Mouse (Mus musculus): Measurements from ENCODE around the gene Cd248.
A peak's percentile ranks its signal among the peaks of the same experiment; 100 is the strongest.

The Cd248 gene

DNA sequence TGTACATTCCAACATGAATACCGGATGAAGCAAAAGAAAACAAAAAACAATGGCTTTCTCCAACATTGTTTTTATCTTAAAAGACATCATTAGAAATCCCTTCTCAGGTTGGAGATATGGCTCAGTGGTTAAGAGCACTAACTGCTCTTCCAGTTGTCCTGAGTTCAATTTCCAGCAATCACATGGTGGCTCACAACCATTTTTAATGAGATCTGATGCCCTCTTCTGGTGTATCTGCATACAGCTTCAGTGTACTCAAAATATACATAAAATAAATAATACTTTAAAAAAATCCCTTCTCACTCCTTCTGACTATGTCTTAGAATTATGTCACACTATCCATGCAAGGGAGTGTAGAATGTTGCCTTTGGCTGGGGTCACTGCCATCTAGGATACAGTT, 11.4 kb downstream of the Cd248 start:
- no peak for DNase-seq

DNA sequence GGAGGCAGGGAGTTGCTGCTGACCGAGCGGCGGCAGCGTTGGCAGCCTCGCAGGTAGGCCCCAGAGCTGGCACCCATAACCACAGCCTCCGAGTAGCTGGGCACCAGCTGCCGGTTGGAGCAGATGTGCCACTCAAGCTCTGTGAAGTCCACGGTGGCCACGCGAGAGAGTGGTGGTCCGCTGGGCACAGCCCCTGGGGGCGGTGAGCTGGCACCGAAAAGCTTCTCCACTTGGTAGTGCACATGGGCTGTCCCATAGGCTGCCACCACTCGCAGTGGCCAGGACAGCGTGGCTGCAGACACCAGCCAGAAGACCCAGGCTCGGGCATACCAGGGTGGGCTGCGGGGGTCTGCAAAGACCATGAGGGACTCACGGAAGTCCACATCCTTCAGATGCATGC, 14.1 kb downstream of the Cd248 start:
- DNase-seq: peak; percentile 62

DNA sequence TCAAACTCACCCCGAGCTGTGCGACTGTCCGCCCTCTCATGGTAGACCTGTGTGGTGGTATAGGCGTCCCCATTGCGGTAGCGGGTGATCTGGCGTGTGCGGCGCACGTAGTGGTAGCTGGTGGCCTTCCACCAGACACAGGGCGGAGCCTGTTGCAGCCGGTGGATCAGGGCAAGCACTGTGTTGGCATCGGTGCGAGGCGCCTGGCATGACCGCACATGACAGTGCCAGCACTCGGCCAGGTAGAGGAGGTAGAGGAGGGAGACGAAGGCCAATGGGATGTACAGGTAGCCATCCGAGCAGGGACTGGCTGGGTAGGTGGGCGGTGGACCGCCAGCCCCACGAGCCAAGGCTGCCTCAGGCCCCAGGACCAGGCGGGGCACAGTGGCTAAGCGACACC, 14.7 kb downstream of the Cd248 start:
- DNase-seq: peak; percentile 72

DNA sequence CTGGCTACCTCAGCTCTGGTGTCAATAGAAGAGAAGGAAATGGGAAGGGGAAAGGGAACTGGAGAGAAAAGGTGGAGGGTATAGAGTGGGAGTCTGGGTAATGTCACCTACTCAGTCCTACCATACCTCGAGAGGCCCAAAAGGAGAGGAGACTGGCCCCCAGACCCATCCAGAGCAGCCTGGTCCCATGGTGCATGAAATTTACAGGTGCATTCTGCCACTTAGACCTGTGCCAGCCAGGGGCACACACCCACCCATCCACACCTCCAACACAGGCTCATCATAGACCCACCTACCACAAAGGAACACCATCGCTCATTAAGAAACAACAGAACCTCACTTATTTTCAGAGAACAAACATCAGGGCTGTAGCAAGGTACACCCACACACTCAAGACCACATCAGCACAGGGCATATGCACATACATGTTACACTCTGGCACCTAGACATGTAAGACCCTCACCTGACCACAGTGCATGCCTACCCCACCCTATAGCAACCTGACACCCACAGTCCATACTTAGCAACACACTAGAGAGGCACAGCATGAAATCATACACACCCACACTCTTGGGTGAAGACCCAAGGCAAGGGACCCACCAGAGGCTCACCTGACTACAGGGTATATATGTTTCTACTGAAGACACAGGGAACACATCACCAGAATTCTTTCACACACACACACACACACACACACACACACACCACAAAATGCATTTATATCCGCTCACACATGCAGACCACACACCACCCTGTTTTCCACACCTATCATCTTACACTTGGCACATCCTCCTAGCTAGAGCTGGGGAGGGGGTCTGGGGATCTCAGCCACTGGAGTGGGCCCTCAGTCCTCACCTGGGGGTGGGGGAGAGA, 16.3 kb downstream of the Cd248 start:
- DNase-seq: peak; percentile 57

DNA sequence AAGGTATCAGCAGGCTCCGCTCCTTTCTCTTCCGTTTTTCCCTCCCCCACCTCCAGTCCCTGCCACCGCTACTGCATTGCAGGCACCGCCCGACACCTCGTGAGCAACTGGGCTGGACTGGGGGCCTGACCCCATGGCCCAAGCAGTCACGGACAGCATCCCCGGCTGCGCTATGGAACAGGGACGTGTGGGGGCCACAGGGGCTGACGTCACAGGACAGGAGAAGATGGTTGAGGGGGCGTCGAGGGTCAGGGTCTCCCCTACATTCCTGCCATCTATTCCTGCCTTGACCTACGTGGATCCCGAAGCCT, 16.9 kb downstream of the Cd248 start:
- no peak for DNase-seq

DNA sequence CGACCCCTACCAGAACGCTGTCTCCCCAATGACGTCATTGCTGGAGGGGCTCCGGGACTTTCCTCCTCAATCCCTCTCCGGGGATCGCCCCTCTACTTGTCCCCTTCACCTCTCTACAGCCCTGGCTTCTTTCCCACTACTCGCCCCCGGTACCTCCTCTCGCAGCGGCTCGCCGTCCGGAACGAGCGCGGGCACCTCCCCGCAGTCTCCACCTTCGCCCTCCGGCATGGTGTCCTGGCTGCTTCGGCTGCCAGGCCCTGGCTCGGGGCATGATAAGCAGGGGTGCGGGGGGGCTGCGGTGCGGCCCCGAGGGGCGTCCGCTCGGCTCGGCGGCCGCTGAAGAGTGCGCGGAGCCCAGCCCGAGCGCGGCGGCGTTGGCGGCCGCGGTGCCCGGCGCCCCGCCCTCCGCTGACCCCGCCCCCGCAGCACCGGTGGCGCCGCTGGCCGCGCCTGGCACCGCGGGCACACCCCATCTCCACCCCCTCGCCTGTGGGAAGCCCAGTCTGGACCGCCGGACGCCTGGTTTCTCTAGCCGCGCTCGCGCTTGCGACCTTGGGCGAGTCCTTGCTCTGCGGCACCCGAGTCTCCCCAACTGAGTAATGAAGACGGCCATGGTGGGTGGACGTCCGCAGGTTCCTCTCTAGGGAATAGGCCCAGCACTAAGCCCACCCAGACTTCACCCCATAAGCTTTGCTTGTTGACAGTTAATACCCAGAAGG, 17.4 kb downstream of the Cd248 start, which contains the start of gene Tmem151a:
TSS of gene Tmem151a (minus strand) at position 387 of the 719 bp plus-strand sequence.
- peak; percentile 84 for DNase-seq

DNA sequence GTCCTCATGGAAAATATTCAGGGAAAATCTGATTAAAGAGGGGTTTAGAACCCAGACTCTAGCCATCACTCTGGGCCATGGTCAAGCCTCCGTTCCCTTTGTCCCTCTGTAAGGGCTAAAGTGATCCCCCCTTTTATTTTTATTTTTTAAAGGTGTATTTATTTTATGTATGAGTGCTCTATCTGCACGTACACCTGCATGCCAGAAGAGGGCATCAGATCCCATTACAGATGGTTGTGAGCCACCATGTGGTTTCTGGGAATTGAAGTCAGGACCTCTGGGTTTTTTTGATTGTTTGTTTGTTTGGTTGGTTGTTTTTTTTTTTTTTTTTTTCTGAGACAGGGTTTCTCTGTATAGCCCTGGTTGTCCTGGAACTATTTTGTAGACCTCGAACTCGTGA, 18.7 kb downstream of the Cd248 start:
- peak; percentile 29 for DNase-seq

DNA sequence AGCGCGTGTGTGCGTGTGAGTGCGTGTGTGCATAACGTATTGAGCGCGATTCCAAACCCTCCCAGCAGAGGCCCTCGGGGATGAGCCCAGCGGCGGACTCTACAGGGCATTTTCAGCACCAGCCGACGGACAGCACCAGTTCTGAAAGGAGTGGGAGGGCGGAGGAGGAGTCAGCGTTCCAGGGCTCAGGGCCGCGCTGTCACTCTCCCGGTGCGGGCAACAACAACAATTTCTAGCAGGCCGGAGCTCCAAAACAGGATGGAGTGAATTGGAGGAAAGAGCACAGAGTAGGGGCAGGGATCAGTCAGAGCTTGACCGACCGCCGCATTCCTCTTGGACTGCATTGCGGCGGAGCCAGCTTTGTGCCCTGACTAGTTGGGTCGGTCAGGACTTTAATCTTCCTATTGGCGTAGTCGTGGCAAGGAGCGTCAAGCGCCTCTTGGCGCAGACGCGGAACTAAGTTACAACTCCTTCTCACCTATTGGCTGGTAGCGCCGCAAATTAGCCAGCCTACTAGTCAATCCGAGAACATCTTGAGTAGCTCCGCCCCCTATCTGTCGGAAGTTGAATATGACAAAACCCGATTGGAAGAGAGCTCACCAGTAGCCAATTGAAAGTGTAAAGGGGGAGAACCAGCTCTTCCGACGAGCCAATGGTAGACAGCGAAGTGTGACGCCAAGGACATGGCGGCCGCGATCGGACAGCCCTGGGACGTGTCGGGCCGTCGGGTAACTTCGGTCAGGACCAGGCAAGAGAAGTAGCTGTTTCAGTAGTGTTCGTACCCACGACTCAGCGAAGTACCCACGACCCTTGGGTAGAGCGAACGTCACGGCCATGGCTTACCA, 20.2 kb downstream of the Cd248 start, which contains the start of gene Yif1a:
TSS of gene Yif1a (plus strand) at position 655 of the 845 bp plus-strand sequence.
- DNase-seq: peak; percentile 99

DNA sequence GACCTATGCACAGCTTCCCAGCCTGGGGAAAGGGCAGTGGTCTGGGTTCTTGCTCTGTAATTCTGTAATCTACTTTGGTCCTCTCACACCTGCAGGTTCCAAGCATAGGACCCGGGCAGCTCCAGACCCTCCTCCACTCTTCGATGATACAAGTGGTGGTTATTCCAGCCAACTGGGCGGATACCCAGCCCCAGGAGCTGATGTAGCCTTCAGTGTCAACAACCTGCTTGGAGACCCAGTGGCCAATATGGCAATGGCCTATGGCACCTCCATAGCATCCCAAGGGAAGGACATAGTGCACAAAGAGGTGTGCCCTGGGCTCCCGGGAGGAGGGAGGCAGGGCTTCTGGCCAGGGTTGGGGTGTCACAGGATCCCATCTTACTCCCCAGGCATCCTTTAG, 21.4 kb downstream of the Cd248 start:
- DNase-seq: peak; percentile 68

DNA sequence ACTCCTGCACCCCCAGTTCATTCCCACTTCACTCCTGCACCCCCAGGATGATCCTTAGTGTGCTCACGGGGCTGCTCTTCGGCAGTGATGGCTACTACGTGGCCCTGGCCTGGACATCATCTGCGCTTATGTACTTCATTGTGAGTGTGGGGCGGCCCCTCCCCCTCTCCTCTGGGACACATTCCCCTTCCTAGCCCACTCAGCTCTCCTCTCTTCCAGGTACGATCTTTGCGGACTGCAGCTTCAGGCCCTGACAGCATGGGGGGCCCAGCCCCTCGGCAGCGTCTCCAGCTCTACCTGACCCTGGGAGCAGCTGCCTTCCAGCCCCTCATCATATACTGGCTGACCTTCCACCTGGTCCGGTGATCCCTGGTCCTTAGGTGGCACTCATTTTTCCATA, 24.2 kb downstream of the Cd248 start:
- DNase-seq: peak; percentile 58

DNA sequence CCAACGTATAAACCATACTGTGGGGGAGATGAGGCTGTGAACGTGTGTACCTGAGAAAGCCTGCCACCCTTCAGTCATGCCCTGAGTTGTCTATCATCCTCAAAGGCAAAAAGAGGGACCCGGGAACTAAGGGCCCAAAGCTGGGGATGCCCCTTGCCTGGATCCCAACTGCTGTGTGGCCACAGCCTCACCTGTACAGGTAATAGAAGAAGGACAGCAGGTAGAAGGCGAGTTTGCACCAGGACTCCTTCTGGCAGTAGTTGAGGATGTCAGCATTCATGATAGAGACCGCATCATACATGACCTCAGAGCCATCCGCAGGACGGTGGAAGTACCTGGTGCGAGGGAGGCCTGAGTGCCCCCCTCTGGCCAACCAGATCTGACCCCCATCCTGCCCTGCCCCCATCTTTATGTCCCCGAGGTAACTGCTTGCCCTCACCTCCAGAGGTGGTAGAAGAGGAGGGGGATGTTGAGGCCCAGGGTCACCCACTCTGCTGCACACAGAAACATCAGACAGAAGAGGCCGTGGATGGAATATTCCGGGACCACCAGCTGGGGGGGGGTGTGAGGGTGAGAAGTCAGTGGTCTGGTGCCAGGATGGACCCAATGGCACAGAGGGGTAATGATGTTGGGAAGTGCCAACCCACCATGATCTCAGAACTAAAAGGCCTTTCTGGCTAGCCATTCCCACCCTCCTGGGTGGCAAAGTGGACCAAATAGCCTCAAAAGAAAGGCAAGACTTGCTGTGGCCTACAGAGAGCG, 25.8 kb downstream of the Cd248 start:
- peak; percentile 77 for DNase-seq

DNA sequence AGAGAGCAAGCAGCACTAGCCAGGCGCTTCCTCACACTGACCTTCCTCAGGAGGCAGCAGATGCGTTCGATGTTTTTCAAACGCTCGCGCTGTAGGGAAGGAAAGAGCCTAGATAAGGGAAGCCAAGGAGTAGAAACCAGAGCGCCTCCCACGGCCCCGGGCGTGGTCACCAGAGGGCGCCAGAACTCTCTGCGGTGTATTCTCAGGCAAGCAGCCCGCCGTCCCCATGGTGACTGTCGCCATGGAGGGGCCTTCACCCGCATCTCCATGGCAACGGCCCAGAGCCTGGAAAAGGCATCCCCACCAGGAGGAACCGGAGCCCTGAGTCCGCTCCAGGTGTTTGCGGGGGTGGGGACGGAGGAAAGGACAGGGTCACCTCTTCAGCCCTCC, 26.4 kb downstream of the Cd248 start:
- DNase-seq: peak; percentile 94

DNA sequence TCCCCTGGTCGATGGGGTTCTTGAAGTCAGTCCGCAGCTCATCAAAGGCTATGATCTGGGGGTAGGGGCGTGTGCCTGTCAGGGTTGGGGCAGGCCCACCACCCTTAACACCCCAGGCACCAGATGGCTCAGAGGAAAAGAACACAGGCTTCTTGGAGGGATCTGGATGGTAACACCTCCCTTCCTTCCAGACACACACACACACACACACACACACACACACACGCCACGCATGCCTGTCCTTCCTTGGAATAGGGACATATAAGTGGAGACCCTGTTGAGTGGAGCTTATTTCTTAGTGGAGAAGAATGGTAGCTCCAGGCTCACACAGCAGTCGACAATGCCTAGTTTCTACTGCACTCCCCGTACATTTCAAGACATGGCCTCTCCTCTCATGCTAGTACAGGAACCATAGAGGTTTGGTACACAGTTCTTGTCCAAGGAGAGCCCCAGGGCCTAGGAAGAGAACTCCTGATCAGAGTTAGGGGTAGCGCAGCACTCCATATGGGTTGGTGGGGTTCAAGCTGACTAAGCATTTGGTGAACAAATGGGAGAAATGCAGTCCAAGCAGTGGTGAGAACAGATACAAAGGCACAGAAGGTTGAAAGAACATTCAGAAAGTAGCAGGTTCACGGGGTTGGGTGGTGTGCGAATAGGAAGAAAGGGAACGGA, 27.0 kb downstream of the Cd248 start:
- DNase-seq: no peak

DNA sequence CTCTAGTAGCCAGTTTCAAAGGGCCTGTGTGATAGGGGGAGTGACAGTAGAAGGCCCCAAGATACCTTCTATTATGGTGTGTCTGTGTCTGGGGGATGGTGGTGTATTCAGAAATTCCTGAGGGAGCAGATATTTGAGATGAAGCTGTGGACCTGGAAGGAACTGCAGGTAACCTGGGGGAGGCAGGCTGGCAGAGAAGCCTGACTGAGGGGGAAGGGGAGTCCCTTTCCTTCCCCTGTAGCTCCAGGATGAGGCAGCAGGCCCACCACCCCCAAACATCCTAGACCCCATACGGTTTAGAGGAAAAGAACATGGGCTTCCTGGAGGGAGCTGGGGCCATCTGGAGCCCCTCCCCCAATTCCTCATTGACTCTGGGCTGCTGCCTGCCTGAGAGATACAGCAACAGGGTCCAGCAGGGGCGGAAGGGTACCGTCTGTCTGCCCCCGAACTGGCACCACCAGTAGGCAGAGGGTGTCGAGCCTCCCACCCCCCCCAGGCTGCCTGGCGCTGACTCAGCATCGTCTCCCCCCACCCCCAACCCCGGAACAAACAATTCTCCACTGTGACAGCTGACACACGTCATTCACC, 28.1 kb downstream of the Cd248 start:
- DNase-seq: peak; percentile 65

DNA sequence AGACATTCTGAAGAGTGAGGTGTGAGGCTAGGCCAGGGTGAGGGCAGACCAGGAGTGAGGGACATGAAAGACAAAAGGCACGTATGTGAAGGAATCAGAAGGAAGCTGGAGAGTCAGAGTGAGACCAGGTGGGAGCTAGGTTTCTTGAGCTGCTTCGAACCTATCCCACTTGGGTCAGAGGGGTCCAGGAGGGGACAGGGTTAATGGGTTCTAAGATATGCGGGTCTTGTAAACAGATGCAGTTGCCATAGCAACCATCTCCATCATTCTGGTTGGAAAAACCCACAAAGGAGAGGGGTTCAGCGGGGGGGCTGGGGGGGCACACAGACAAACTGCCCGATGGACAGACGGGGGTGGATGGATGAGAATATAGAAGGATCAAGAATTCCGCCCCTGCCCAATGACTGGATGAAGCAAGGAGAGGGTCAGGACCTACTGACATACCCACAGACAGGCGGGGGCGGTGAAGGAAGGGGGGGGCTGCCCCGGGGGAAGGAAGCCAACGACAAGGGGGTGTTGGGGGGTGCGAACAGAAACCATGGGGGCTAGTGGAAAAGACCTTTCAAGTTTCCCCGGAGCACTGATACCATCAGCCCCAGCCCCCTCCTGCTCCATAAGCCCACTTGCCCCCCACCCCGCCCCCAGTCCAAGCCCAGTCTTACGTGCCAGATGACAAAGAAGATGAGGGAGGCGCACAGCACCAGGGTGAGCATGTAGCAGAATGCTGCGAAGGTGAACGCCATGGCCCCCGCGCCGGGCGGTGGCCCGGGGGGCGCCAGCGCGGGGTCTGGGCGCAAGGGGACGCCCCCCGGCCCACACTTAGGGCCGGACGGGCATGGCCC, 29.9 kb downstream of the Cd248 start:
- peak; percentile 52 for DNase-seq

DNA sequence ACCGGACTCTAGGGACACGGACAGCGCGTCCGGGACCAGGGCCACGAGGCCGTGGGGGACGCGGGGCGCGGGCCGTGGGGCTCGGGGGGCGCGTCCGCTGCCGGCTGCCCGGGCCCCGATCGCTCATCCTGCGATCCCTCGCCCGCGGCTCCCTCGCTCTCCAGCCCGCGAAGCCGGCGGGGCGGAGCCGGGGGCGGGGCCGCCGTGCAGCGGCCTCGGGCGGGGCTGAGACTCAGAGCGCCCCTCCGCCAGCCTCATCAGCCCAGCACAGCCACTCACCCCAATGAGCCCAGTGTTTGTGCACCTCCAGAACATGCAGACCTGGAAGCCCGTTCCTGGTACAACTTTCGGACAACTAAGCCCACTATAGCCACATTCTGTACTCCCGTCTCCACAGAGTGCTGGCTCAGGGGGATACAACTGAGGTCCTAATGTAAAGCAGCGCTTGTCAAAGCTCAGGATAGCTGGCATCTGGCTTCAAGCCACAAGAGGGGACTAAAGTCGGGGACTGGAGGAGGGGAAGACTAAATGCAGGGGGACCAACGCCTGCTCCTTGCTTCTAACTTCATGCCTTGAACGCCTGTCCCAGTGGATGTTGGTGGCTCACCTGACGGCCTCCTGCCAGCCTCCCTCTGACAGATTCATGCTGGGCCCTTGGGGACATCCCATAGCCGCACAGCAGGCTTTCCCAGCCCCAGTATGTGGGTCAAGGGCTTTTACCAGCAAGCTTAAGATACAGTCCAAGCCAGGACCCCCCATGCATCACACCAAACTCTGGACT, 30.7 kb downstream of the Cd248 start, which contains the start of gene Cnih2:
TSS of gene Cnih2 (minus strand) at position 159 of the 781 bp plus-strand sequence.
- DNase-seq: peak; percentile 81

DNA sequence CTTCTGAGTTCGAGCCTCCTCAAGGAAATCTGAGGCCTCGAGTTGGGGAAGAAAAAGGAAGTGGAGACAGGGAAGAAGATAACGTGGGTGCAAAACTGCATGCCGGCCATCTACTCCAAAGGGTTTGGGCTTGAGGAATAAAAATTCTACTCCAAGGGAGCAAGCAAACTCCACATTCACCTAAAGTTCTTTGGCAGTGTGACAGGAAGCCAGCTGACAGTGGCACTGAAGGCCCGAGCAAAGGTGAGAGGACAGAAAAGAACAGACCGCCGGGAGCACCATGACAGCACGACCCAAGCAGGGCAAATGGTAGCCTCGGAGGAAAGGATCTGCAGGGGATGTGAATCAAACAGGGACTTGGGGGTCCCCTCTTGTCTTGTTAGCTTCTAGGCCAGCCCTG, 38.2 kb downstream of the Cd248 start:
- peak; percentile 76 for DNase-seq

DNA sequence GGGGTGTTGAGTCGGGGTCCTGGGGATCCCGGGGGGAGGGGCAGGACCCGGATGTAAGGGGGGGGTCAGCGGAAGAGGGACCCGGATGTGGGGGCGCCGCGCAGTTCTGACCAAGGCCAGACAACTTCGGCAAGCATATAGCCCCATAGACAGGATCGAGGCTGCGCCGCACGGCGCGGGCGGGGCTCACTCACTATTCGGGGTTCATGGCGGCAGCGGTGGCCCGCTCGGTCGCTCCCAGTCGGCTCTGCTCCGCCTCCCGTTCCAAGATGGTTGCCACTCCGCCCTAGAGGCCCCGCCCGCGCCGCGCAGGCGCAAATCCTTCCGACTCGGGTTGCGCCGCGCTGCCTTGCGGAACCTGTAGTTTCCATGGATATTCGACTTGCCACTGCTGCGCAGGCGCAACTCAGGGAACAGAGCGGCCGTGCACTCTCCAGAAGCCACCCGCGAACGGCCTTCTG, 38.9 kb downstream of the Cd248 start, which contains the start of gene Rab1b:
TSS of gene Rab1b (minus strand) at position 342 of the 461 bp plus-strand sequence.
- peak; percentile 99 for DNase-seq

DNA sequence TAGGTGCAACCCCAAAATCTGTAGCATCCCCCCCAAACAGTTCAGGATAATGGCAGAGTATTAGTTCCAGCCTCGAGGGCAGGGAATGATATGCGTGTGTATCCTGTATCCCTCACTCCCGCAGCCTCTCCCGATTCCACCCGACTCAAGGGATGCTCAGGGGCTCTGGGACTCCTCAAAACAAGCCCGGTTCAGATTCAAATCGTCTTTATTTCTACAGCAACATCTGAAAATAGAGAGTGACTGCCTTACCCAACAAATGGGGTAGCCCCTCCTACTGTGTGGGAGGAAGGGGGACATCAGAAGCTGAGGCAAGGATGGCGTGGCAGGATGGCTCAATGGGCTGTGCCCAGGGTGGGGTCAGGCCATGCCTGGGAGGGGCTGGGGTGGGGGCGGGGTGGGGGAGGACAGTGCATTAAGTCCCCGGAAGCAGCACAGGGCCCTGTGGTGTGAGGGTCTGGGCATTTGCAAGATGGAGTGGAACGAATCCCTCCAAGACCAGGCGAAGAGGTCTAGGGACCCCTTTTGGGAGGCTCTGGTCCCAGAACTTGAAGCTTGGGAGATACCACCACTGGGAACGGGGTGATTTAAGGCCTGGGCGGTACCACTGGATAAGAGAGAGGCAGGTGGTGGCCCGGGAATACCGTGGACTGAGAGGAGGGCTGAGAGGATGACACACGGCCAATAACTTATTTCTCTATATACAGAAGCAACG, 39.8 kb downstream of the Cd248 start:
- DNase-seq: peak; percentile 77

Measured in cerebellum, adult 9-11 months (tissue).